Mouse (Mus musculus): ENCODE data around the gene Dnaaf3.

Dnaaf3 gene

DNA sequence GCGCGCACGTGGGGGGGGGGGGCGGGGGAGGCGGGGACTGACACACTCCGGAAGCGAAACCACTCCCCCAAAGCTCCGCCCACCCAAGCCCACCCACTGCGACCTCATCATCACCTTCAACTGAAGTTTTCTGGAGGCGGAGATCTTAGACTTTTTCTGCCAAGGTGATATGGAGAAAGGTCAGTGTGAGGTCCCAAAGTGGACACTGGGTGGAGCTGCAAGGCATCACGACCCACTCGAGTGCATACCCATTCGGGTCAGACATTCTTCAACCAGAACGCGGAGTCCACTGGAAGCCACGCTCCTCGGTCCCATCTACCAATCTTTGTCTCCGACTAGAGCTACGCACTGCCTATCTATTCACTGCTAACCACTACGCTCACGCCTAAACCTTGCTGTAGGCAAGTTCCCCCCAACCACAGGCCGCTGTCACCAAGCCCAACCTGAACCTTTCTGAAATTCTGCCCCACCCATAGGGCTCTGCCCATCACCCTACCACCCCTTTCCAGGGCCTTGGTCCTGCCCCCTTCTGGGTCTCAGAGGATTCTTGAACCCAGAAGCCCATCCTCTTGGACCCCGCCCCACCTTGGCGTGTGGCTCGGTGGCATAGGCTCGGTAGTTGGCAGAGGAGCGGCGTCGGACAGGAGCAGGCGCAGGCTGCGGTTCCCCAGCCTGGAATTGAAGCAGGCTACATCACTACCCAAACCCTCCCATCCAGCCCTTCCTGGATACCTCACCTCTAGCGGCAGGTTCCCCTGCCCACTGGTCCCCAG lies 10.8 kb downstream of the Dnaaf3 start:
- no peak for DNase-seq (ENCODE audit: low spot score in 2 of 2)

DNA sequence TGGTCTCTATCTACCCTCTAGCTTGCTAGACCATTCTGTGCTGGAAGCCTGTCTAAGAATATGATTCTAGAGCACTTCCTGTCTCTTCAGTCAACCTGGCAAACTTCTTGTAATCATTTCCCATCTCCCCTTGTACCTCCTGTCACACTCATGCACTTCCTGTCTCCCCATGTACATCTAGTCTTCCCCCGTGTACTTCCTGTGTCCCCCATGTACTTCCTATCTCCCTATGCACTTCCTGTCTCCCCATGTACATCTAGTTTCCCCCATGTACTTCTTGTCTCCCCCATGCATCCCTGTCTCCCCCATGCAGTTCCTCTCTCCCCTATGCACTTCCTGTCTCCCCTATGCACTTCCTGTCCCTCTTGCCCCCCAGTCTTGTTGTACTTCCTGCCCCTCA lies 13.8 kb downstream of the Dnaaf3 start:
- DNase-seq (ENCODE audit: low spot score in 2 of 2): no peak

DNA sequence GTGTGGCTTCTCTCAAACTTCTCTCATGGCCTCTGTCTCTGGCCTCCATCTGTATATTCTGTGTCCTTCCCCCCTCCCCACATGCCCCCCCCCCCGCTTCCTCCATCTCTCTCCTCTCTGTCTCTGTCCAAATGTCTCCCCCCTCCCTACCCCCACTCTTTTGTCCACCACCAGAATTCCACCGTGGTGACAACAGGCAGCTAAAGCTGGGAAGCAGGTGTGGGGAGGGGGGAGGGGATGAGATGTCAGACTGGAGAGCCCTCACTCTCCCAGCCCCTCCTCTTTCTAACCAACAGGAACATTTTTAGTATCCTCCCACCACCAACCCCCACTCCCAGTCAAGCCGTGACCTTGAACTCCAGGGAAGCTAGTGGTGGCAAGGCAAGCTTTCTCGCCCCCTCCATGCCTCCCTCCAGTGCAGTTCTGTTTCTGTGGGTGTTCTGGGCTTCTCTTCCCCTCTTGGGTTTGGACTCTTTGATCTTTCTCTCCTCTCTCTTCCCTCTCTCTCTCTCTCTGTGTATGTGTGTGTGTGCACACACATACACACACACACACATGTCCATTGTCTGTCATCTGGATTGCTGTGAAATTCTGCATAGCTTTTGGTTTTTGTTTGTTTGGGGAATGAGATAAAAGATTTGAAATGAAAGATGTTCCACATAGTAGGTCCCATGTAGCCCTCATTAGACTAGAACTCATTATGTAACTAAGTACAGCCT lies 15.8 kb downstream of the Dnaaf3 start, which contains the start of gene Tnnt1:
TSS of gene Tnnt1 (minus strand) at position 51 of the 719 bp plus-strand sequence.
- DNase-seq (ENCODE audit: low spot score in 2 of 2): no peak

DNA sequence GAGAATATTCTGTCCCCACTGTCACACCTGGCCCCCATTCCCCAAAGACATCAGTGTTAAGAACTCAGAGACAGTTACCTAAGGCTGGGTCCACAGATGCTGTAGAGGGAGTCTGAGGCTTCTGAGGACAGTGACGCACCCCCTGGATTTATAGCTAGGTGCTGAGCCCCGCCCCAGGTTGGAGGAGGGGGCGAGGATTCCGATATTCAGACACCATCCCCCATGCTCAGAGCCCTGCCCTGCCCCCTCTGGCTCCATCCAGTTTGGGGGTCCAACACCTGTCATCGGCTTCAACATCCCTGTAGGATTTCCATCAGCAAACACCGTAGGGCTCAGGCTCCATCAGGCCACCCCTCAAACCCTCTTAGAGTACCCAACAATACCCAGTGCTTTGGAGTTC lies 16.4 kb downstream of the Dnaaf3 start:
- no peak for DNase-seq (ENCODE audit: low spot score in 2 of 2)

DNA sequence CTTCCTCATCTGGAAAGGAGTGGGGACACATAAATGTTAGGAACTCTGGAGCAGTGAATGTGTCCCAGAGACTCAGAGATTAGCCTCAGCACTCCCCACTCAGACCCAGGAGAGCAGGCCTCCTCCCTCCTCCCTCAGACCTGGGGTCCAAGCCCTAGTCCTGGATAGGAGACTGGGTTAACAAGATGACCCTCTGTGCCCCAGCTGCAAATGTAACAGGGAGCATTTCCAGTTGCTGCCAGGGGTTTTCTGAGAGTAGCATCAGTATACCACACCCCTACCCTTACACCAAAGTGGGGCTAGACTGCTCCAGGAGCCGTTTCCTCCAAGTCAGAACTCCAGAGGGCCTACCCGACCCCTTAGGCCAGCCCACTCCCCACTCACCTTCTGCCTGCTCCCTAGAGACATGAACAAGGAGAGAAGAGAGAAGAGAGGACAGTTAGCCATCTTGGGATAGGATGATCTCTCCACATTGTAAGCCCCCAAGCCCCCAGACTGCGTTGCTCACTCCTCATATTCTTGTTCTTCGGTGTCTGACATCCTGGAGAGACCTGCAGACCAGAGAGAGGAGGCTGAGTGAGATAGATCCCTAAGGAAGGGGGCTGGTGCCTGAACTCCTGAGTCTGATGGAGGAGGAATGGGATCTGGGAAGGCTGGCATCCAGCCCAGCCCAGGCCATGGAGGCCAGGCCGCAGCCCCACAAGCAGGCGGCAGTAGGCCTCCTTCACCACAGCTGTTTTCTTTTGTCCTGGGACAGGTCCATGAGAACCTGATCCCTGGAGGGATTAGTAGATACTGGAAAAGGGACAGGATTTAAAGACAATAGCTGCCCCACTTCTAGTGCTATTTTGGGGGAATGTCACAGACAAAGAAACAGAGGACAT lies 18.2 kb downstream of the Dnaaf3 start:
- no peak for DNase-seq (ENCODE audit: low spot score in 2 of 2)

DNA sequence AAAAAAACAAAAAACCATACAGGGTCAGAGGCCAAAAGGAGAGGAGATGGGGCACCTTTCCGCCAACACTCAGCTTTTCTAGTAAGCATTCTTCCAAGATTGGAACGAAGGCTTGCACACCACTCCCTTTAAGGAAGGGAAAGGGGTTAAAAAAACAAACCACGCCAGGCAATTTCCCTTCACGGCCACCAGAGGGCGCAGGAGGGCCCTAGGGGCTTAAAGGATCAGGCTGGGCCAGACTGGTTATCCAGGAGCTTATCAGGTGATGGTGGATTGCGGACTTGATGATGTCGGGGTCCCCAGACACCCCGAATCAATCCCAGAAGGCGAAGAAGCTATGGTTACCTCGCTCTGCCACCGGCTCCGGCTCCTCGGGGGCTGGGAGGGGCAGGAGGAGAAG lies 19.0 kb downstream of the Dnaaf3 start:
- no peak for DNase-seq (ENCODE audit: low spot score in 2 of 2)

DNA sequence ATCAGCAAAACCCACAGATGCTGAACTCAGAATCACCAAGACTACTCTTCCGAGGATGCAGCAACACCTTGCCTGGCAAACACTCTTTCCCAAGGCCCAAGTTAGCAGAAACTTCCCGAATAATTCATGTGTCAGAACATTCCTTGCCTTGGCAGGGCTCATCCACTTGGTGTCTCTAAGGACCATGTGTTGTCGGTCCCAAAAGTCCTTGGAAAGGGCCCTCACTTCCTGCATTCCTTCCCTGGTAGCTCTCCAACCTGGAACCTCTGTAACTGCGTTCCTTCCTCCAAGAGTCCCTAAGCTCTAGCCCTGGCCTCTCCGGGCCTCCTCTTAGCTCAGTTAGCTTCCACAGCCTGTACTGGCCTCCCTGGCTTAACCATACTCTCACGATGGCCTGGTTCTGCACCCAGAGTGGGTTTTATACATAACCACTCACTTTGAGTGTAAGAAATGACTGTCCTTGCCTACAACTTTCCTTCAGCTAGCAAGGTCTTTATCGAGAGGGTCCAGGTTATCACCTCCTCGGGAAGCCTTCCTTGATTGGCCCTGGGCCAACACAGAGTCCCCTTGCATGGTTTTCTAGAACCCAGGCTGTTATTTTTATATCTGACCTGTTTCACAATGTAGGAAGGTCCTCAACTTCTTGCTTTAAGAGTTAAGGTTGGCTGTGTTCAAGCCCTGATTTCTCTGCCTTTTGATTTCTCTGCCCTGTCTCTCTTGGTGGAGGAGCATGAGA lies 20.6 kb downstream of the Dnaaf3 start:
- DNase-seq (ENCODE audit: low spot score in 2 of 2): no peak

DNA sequence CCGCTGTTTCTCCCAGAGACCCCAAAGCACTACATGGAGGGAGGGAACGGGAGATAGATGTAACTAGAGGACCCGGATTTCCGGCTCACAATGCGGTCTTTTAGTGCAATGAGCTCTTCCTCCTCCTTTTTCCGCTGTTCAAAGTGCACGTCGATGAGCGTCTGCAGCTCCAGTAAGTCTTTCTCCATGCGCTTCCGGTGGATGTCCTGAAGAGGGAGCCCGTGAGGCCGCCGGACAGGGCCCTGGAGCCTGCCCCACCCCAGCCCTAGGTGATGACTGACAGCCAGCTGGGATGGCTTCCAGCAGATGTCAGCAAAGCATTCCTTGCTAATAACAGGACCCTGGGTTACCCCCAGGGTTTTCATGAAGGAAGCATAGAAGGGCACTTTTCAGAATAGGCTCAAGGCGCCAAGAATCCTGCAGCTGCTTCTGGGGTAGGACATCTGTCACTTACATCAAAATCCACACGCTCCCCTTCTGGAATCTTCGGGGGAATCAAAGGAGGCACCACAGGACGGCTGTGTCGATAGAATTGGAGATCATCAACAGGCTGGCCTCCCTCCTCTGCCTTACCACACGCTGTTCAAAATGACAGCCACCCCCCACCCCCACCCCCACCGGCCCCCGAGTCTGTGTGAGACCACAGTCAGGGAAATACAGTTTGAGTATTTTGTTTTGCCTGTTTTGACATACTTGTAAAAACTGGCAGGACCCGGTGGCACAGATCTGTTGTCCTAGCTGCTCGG lies 22.2 kb downstream of the Dnaaf3 start:
- no peak for DNase-seq (ENCODE audit: low spot score in 2 of 2)

DNA sequence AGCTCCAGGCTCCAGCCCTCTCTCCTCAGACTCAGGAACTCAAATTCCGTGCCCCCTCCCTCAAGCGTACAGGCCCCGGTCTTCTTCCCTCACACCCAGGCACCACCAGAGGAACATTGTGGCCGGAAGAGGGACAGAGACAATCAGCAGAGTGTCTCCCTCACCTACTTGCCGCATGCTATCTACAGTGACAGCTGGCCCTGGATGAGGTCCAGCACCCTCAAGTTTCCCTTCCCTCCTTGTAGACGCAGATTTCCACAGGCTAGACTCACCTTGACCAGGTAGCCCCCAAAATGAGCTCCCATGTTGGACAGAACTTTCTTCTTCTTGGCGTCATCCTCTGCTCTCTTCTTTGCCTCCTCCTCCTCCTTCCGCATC lies 23.5 kb downstream of the Dnaaf3 start:
- no peak for DNase-seq (ENCODE audit: low spot score in 2 of 2)

DNA sequence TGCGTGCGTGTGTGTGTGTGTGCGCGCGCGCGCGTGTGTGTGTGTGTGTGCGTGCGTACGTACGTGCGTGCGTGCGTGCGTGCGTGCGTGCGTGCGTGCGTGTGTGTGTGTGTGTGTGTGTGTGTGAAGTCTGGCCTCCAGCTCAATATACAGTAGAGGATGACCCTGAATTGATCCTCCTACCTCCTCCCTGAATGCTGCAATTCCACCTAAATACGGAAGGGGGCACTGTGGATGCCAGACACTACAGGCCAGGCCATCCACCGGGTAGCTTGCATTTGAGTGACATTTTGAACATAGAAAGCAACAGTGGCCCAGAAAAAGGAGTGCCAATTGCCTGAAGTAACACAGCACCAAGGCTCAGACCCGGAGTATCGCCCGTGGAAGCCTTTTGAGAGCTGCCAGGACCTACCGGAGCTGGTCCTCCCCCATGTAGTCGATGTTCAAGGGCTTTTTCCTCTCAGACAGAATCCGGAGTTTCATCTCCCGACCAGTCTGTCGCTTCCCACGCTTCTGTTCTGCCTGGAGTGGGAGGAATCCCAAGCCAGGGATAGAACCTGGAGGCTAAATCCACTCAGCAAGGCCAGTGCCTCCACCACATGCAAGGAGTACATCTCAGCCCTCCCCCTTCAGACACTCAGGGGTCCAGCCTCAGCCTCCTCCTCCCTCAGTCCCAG lies 24.1 kb downstream of the Dnaaf3 start:
- no peak for DNase-seq (ENCODE audit: low spot score in 2 of 2)

DNA sequence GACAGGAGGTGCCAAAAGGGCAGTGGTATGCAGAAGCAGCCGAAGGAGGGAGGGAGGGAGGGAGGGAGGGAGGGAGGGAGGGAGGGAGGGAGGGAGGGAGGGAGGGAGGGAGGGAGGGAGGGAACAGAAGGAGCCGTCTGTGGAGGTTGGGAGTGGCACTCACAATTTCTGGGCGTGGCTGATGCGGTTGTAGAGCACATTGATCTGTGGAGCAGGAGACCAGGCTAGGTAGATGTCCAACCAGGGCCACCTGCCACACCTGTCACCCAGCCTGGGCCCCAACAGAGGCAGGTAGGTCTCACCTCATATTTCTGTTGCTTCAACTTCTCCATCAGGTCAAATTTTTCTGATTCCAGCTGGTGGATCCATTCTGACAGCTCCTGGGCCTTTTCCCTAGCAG lies 25.0 kb downstream of the Dnaaf3 start:
- no peak for DNase-seq (ENCODE audit: low spot score in 2 of 2)

DNA sequence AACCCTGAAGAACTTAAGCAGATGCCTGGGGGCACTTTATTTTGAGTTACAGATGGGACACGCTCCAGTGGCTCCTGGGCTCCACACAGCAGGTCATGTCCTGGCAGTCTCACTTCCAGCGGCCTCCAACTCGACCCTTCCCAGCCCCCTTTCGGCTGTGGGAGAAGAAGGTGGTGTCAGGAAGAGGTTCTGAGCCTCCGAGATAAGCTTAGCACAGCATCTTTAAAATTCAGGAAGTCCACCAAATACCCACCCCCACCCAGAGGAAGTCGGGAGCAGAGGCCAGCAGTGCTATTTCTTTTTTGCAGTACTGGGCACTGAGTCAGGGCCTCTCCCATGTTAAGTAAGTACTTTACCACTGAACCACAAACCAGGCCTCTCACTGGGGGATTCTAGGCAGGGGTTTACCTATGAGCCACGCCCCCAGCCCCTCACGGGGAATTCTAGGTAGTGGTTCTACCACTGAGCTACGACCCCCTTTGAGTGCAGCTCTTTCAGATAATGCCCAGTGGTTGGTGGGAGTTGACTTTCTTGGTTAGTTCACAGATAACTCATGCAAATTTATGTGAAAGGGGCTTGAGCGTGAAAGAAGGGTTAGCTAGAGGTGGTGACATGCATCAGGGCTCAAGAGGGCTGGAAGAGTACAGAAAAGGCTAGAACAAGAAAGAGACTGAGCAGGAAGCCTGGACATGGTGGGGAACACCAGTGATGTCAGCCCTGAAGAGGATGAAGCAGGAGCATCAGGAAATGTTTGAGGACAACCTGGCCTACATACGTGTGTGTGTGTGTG lies 27.4 kb downstream of the Dnaaf3 start:
- no peak for DNase-seq (ENCODE audit: low spot score in 2 of 2)

DNA sequence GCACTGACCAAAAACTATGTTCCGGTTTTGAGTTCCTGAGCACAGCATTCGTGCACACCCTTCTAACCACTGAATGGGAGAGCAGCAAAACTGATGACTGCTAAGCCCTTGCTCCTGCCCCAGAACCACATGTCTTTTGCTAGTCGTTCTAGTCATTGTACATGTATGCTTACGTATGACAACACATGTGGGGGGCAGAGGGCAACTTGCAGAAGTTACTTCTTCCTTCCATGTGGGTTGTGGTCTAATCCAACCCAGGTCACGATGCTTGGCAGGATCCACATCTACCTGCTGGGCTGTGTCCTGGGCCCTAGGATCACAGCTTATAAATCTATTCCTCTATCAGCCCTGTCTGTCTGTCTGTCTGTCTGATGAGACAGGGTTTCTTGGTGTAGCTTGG lies 28.4 kb downstream of the Dnaaf3 start:
- no peak for DNase-seq (ENCODE audit: low spot score in 2 of 2)

DNA sequence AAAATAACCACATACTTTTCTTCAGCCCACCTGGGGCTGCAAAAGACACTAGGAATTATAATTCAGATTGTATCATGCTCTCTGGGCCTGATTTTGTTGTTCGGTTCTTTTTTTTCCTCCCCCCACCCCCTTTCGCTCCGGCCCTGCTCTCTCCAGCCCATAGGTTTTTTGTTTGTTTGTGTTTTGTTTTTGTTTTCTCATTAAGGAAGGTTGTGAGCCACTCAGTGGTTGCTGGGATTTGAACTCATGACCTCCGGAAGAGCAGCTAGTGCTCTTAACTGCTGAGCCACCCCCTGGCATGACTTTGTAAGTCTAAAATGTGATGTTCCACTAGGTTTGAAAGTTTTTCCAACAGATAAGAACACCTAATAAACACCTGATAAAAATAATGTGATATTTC lies 29.2 kb downstream of the Dnaaf3 start:
- no peak for DNase-seq (ENCODE audit: low spot score in 2 of 2)

DNA sequence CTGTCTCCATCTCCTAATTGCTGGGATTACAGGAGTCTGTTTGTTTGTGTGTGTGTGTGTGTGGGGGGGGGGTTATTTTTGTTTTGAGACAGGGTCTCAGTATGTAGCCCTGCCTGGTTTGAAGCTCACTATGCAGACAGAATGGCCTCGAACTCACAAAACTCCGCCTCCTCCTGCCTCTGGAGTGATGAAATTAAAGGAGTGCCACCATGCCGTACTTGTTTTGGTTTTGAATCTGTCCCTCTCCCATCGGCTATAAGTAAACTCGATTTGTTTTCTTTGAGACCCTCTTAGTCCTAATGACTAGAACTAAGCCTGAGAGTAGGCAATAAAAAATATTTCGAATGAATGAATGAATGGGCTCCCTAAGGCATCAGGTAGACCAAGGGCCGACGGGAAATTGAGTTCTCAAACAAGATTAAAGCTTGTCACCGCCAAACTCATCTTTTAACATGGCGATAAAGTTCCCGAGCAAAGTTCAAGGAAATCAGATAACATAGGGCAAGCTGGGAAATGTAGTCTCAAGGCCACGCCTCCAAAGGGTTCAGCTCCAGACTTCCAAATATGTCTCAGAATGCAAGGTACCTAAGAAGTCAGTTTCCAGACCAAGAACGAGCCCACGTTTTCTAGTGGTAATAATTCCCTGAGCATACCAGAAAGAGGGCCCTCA lies 29.7 kb downstream of the Dnaaf3 start:
- DNase-seq (ENCODE audit: low spot score in 2 of 2): peak in 1 of 2 experiments; percentile 36

DNA sequence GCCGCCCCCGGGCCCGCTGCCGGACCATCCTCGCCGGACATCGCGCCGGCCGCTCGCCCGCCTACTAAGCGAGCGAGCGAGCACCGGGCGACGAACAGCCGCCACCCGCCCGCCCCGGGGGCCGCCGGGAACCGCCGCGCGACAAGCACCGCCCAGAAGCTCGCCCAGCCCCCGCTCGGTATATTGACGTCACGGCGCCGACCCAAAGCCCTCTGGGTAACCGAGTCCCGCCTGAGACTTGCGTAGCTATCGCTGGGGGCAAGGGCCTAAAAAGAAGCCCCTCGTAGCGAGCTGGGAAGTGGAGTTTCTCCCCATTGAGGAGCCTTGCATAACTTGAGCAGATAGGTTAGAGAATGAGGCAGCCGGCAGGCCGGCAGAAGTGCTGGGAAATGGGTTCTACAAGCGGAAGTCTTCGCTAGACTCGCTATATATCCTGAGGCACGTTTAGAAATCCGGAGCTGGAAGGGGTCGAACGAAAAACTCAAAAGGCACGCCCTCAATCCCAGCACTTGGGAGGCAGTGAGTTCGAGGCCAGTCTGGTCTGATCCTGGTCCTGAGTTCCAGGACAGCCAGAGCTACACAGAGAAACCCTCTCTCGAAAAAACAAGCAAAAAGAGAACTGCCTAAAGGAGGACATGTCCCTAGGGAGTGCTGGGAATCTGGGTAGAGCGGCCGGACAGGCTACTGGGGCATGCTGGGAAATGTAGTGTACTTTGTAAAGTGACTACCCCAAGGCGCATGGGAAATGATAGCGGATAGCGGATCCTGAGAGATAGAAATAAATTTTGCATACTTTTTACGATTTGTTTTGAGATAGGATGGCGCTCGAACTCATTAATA lies 30.5 kb downstream of the Dnaaf3 start, which contains the start of gene Ppp1r12c:
TSS of gene Ppp1r12c (minus strand) at position 123 of the 840 bp plus-strand sequence.
- DNase-seq (ENCODE audit: low spot score in 2 of 2): peak; percentile 89 to 94

DNA sequence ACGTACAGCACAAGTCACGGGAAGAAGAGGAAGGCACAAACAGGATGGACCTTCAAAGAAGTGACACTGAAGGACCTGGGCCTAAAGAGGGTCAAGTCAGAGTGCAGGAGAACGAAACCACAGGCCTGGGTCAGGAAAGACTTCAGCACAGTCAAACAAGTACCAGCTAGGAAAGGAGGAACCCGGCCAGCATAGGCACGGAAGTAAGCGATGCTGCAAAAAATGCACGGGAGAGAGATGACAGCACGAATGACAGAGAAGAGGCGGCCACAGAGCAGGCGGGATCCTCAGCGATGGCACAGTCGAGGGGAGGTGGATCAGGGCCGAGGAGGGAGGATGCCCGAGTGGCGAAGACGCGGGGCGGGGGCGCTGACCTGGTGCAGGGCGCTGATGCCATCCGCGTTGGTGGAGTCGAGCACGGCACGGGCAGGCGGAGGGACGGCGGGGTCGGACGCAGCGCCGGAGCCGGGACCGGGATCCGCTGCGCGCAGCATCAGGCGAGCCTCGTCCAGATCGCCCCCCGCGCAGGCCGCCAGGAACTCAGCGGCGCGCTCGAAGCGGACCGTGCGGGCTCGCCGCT lies 31.3 kb downstream of the Dnaaf3 start:
- DNase-seq (ENCODE audit: low spot score in 2 of 2): peak in 1 of 2 experiments; percentile 36

DNA sequence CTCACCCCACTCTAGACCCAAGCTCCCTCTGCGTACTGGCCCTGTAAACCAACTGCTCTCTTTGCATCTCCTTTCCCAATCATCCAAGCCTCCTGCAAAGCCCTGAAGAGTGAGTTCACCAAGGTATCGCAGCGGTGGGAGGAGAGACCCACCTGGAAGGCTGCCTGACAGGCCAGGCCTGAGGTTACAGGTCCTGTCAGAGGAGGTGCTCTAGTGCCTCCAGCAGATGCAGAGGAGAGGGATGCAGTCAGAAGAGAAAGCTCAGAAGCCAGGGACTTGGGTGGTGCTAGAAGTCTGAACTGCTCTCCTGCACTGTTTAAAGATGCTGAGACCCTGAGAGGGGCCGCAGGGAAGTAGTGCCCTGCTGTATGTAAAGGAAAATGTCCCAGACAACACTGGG lies 33.2 kb downstream of the Dnaaf3 start:
- DNase-seq (ENCODE audit: low spot score in 2 of 2): no peak

Data from frontal cortex, postnatal 25 days (tissue).